Mouse (Mus musculus): ENCODE data around the gene Tmem95.

Tmem95 gene

GRCm38 (mm10) chr11:69846198-69846680, 31.6 kb downstream of the Tmem95 start, which contains the start of gene Plscr3:
Gene Plscr3, plus strand, starts transcription at chr11:69846376.
- peak; percentile 91 for DNase-seq

- DNase-seq = no peak
Measured at GRCm38 (mm10) chr11:69838714-69839104, 39.1 kb downstream of the Tmem95 start.

DNA sequence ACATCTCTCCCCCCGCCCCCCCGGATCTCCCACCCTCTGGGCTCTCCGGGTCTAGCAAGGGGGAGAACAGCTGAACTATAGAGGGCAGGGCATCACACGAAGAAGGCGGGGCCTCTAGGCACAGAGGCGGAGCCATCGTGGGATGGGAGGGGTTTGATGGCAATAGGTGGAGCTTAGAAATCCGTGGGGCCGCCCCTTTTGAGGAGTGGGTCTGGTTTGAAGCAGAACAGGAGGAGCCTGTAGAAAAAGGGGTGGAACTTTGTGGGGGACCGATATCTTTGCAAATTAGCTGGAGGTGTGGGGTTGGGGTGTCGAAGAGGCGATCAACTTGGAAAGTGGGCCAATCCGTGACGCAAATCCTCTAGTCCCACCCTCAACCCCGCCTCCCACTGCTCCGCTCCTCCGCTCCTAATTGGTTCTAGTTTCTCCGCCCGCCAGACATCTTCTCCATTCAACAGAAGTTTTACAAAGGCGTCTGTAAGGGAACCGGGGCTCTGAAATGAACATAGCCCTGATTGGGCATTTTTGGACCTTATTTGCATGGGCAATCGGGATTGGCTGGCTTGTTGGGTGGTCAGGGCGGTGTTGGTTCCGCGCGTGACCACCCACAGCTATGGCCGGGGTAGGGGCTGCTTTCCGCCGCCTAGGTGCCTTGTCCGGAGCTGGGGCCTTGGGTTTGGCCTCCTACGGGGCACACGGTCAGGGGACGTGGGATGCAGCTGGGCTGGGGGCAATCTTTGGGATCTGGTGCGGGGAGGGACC, 39.7 kb downstream of the Tmem95 start, which contains the start of gene Tmem256:
Gene Tmem256 (plus strand): TSS at position 563 of the 762 bp plus-strand sequence.
- peak; percentile 98 for DNase-seq

- DNase-seq = no peak
Measured at GRCm38 (mm10) chr11:69837604-69837951, 40.2 kb downstream of the Tmem95 start, which contains the start of gene Nlgn2. Gene Nlgn2, minus strand, starts transcription at chr11:69837784.

DNA sequence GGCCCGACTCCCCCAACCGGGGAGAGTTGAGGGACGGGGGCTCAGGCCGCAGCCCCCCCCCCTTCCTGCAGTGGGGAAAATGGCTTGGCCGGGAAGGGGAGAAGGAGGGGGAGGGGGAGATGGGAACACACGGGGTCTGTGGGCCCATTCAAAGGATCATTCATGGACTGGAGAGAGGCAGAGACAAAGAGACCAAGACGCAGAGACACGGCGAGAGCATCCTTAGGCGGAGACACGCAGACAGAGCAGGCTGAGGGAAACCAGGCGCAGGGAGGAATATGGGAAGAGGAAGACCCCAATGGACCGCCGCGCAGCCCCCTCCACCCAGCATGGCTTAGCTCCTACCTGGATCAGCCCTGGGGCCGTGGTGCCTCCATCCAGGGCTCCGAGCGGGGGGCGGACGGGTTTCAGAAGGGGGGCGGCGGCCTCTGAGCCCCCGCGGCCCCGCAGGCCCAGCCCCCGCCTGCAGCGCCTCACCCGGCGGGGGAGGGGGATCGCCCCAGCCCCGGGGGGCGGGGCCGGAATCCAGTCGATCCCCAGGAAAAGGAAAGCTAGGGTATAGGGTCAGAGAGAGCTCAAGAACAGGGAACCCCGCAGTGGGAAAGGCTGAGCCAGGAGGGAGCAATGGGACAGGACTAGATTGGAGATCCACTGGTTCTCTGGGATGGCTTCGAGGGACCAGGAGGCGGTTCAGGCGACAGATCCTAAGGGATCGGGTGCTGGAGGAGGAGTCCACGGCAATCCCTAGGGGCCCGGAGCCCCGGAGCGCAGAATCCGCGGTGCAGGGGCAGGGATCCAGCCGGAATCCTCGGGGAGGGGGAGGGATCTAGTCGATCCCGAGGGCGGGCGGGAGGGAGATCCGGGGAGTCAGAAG, 40.9 kb downstream of the Tmem95 start:
- DNase-seq = peak; percentile 79

DNA sequence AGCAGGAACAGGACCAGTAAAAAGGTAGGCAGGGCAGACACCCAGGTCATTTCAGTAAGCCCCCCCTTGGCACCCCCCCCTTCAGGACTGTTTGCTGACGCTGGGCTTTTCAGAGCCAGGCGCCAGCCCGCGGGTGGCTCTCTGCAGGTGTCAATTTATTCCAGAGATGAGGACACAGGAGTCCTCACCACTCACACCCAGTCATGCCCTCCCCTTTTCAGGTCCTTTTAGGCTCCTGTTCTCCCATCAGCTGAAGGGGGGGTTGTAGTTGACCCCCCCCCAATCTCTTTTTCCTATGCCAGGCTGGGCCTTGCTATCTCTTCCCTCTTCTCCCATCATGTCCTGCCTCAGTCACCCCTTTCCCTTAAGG, 41.9 kb downstream of the Tmem95 start:
- peak; percentile 68 for DNase-seq

GRCm38 (mm10) chr11:69835326-69835965, 42.4 kb downstream of the Tmem95 start:
- no peak for DNase-seq

GRCm38 (mm10) chr11:69834001-69834549, 43.7 kb downstream of the Tmem95 start:
- DNase-seq = peak; percentile 44

DNA sequence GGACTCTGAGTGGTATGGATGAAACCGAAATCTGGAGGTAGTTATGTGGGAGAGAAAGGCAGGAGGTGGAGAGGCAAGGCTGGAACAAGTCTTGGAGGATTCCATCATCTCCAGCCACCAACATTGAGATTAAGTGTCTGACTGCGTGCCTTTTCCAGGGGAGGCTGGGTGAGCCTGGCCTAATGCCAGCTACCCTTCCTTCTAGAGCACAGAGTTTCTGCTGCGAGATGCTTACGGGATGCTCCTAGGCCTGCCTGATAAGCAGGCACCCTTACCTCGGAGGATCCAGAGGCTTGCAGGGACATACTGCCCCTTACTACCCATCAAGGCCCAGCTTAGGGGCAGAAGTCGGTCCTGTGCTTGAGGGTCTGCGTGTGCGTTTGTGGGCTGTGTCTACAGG, 44.3 kb downstream of the Tmem95 start:
- no peak for DNase-seq

GRCm38 (mm10) chr11:69828832-69829231, 49.0 kb downstream of the Tmem95 start:
- DNase-seq = no peak
